8 mouse cellular contexts compared by ENCODE assay signal in the genomic region with DNA sequence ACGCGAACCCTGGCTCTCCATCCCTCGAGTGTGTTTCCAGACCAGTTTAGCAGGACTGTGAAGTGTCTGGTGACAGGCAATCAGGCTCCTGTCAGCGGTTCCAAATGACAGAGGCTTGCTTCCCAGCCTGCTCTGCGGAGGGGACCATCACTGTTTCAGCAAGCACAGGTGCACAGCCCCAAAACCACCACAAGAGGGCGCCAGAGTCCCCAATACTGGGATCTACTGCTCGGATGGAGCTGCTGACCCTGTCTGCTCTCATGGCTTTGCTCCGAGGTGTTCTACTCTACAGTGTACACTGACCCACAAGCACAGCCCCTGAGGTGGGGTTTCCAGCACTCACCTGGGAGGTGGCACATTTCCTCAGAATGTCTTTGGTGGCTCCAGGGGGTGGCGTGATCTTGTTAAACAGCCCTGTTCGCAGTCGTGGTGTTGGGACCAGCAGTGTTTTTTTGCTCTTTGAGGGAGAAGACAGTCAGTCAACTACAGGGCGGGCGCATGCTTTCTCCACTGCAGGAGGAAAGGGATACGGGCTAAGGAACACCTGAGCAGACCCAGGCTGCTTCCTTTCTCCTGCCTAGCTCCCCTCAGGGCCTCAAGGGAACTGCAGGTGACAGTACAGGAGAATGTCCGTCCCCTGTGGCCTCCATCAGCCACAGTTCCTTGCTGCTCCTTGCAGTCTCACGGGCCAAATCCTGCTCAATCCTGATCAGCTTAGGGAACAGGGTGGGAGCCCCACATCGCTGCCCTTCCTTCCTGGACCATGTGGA. TPM values are rescaled to one million over a fixed set of nuclear protein-coding genes. Genes with fewer than 3 reads are reported as not detected.
A peak's percentile ranks its signal among the peaks of the same experiment; 100 is the strongest.
DNase-seq lines count a peak whose midpoint lies in the region; ATAC-seq and TF ChIP-seq lines count a peak whose summit lies in the region.
"Had no signal": no experiment of that assay in that cellular context is flagged by ENCODE, and none has a peak within 500 bp of the region (broad histone marks: within the 10 kb centered on the region; RNA-seq: fewer than 3 reads in every experiment).

No protein-coding gene starts in this region.

- DNase-seq in ES-CJ7 (ENCODE audit: low read depth, low spot score) = peak; percentile 87
- DNase-seq in adrenal gland, postnatal 25 days = peak; percentile 80
- peak; percentile 95 for DNase-seq in heart, embryonic 10.5 days (ENCODE audit: low spot score)
- peak; percentile 70 to 80 for DNase-seq in kidney, postnatal 25 days
- DNase-seq in lung, embryonic 14.5 days = peak; percentile 94
- DNase-seq in right cerebral cortex, adult 2 months (ENCODE audit: low spot score in 2 of 2) = peak; percentile 75 to 76

- H3K4me3 ChIP-seq in embryonic facial prominence, embryonic 13.5 days = no peak overlapping the region
- no peak overlapping the region for H3K4me3 ChIP-seq in heart, embryonic 10.5 days
- H3K4me3 ChIP-seq in lung, embryonic 14.5 days (ENCODE audit: low read depth, low read length) = no peak overlapping the region
- H3K4me3 ChIP-seq: limb, embryonic 15.5 days had no signal

- peaks cover 18% of the 10 kb centered on the region for H3K4me1 ChIP-seq in embryonic facial prominence, embryonic 13.5 days
- H3K4me1 ChIP-seq in heart, embryonic 10.5 days = peaks cover 33% of the 10 kb centered on the region
- peaks cover 5% of the 10 kb centered on the region; the same call in 1 of the 2 replicates for H3K4me1 ChIP-seq in lung, embryonic 14.5 days (ENCODE audit: insufficient read depth)

- no peaks in the 10 kb centered on the region for H3K9me3 ChIP-seq in embryonic facial prominence, embryonic 13.5 days
- no peaks in the 10 kb centered on the region for H3K9me3 ChIP-seq in heart, embryonic 10.5 days
- no peaks in the 10 kb centered on the region for H3K9me3 ChIP-seq in lung, embryonic 14.5 days (ENCODE audit: low read depth, low read length)
- H3K9me3 ChIP-seq: limb, embryonic 15.5 days had no signal

- H3K36me3 ChIP-seq in embryonic facial prominence, embryonic 13.5 days = peaks cover 68% of the 10 kb centered on the region
- H3K36me3 ChIP-seq in heart, embryonic 10.5 days = peaks cover 63% of the 10 kb centered on the region
- H3K36me3 ChIP-seq in lung, embryonic 14.5 days (ENCODE audit: insufficient read depth) = peaks cover 62% of the 10 kb centered on the region

- no peaks in the 10 kb centered on the region for H3K27me3 ChIP-seq in embryonic facial prominence, embryonic 13.5 days
- H3K27me3 ChIP-seq in heart, embryonic 10.5 days (ENCODE audit: insufficient read depth, poor library complexity, severe bottlenecking) = peaks cover 40% of the 10 kb centered on the region
- H3K27me3 ChIP-seq in lung, embryonic 14.5 days (ENCODE audit: insufficient read depth, low read length) = no peaks in the 10 kb centered on the region
- H3K27me3 ChIP-seq: limb, embryonic 15.5 days had no signal

- H3K27ac ChIP-seq in embryonic facial prominence, embryonic 13.5 days = no peak overlapping the region
- no peak overlapping the region for H3K27ac ChIP-seq in heart, embryonic 10.5 days
- no peak overlapping the region; the same call in 1 of the 2 replicates for H3K27ac ChIP-seq in lung, embryonic 14.5 days (ENCODE audit: low read depth)
- H3K27ac ChIP-seq: limb, embryonic 15.5 days had no signal

- WGBS in embryonic facial prominence, embryonic 13.5 days = 49% methylated on average over 17 of the region's 17 CpGs
- 41% methylated on average over 17 of the region's 17 CpGs for WGBS in heart, embryonic 10.5 days
- WGBS in lung, embryonic 14.5 days = 41% methylated on average over 17 of the region's 17 CpGs

- TF ChIP-seq CTCF in lung, embryonic 14.5 days (IDR thresholded peaks at IDR 0.05; ENCODE audit: low read depth) = peak; percentile 97

- no peak for ATAC-seq in embryonic facial prominence, embryonic 13.5 days (ENCODE audit: insufficient number of reproducible peaks, insufficient read depth, low FRiP score, low TSS enrichment, low read depth)
- peak; percentile 37 for ATAC-seq in lung, embryonic 14.5 days (ENCODE audit: insufficient read depth)

- 0 out of 2 replicates have a peak overlapping the region, but pooled peaks have one; percentile 21 for H3K9ac ChIP-seq in embryonic facial prominence, embryonic 13.5 days
- no peak overlapping the region for H3K9ac ChIP-seq in lung, embryonic 14.5 days
- H3K9ac ChIP-seq: limb, embryonic 15.5 days had no signal

- no peak overlapping the region for H3K4me2 ChIP-seq in embryonic facial prominence, embryonic 13.5 days
- H3K4me2 ChIP-seq in lung, embryonic 14.5 days = no peak overlapping the region
- H3K4me2 ChIP-seq: limb, embryonic 15.5 days had no signal

RNA-seq across cellular contexts. Expression of gene Mthfsd, which starts 4.0 kb away (rescaled TPM):
- 31.1 and 44.8 TPM in 2 replicates for total RNA-seq in adrenal gland, postnatal 25 days (2021)
- 60.5 and 70.5 TPM in 2 replicates for polyA plus RNA-seq in embryonic facial prominence, embryonic 13.5 days (2015; fragmentation: Nextera tagmentation; extraction: Ambion mirVana)
- 57.0 and 58.7 TPM in 2 replicates for polyA plus RNA-seq in heart, embryonic 10.5 days (2016; fragmentation: Nextera tagmentation; extraction: Ambion mirVana)
- 57.6 and 63.1 TPM in 2 replicates for polyA plus RNA-seq in lung, embryonic 14.5 days (2014; fragmentation: Nextera tagmentation; extraction: Ambion mirVana)

RNA-seq across cellular contexts. Expression of gene Foxc2, which starts 11.7 kb away (rescaled TPM):
- total RNA-seq in adrenal gland, postnatal 25 days (2021) = 2.7 and 3.6 TPM in 2 replicates
- 3.2 and 3.3 TPM in 2 replicates for polyA plus RNA-seq in embryonic facial prominence, embryonic 13.5 days (2015; fragmentation: Nextera tagmentation; extraction: Ambion mirVana)
- 12.4 and 14.8 TPM in 2 replicates for polyA plus RNA-seq in heart, embryonic 10.5 days (2016; fragmentation: Nextera tagmentation; extraction: Ambion mirVana)
- polyA plus RNA-seq in lung, embryonic 14.5 days (2014; fragmentation: Nextera tagmentation; extraction: Ambion mirVana) = 1.1 and 1.9 TPM in 2 replicates

RNA-seq across cellular contexts. Expression of gene Foxf1, which starts 20.0 kb away (rescaled TPM):
- 0.43 and 0.52 TPM in 2 replicates for total RNA-seq in adrenal gland, postnatal 25 days (2021)
- polyA plus RNA-seq in embryonic facial prominence, embryonic 13.5 days (2015; fragmentation: Nextera tagmentation; extraction: Ambion mirVana) = 10.7 and 15.1 TPM in 2 replicates
- 3.1 and 41.3 TPM in 2 replicates for polyA plus RNA-seq in heart, embryonic 10.5 days (2016; fragmentation: Nextera tagmentation; extraction: Ambion mirVana)
- 167 and 180 TPM in 2 replicates for polyA plus RNA-seq in lung, embryonic 14.5 days (2014; fragmentation: Nextera tagmentation; extraction: Ambion mirVana)

RNA-seq across cellular contexts. Expression of gene Foxl1, which starts 23.5 kb away (rescaled TPM):
- total RNA-seq in adrenal gland, postnatal 25 days (2021) = 0.27 and 0.33 TPM in 2 replicates
- polyA plus RNA-seq in embryonic facial prominence, embryonic 13.5 days (2015; fragmentation: Nextera tagmentation; extraction: Ambion mirVana) = 0.28 and 0.34 TPM in 2 replicates
- 0.53 and 2.0 TPM in 2 replicates for polyA plus RNA-seq in heart, embryonic 10.5 days (2016; fragmentation: Nextera tagmentation; extraction: Ambion mirVana)
- 6.8 and 7.9 TPM in 2 replicates for polyA plus RNA-seq in lung, embryonic 14.5 days (2014; fragmentation: Nextera tagmentation; extraction: Ambion mirVana)
